Mouse (Mus musculus) C2C12 (cell line): Measurements from ENCODE around the gene Atp2b2.
"Not testable (repeated sequence)": the region's sequence is repeated elsewhere in the genome, so short reads cannot be mapped to it uniquely, and the experiment has no call there.

Source experiments
- CEBPB ChIP-seq: IDR thresholded peaks from one replicate; pipeline ENCODE4 v1.6.1; 2011; ENCODE audit warnings: low read depth, mild to moderate bottlenecking, control low read depth, moderate library complexity
- CTCF ChIP-seq: IDR thresholded peaks from one replicate; pipeline ENCODE4 v1.5.1; 2011; ENCODE audit not compliant: control insufficient read depth, insufficient read depth, insufficient read length
- MAX ChIP-seq: IDR thresholded peaks from one replicate; pipeline ENCODE4 v1.6.1; 2011; ENCODE audit warnings: mild to moderate bottlenecking, control low read depth

DNA sequence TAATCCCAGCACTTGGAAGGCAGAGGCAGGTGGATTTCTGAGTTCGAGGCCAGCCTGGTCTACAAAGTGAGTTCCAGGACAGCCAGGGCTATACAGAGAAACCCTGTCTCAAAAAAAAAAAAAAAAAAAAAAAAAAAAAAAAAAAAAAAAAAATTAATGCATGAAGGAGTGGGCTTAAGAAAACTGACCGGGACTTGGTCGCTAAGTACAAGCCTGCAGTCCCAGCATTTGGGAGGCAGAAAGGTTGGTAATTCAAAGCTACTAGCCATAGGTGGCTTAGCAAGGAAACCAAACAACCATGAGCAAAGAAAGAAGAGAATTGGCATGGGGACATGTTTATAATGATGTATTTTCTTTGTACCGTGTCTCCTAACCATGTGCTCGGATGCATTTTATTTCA lies 329.0 kb downstream of the Atp2b2 start:
- TF ChIP-seq MAX, CEBPB, CTCF: not testable (repeated sequence)
